Mouse (Mus musculus): ENCODE data around the gene Cd160. TPM values are rescaled to one million over a fixed set of nuclear protein-coding genes. Genes with fewer than 3 reads are reported as not detected.

Gene Cd160
- polyA plus RNA-seq (2014; fragmentation: Illumina TruSeq; extraction: RNeasy Lipid Tissue Mini Kit (QIAGEN cat#74804); ENCODE audit: low read depth, low replicate concordance), result 0.48 TPM

DNA sequence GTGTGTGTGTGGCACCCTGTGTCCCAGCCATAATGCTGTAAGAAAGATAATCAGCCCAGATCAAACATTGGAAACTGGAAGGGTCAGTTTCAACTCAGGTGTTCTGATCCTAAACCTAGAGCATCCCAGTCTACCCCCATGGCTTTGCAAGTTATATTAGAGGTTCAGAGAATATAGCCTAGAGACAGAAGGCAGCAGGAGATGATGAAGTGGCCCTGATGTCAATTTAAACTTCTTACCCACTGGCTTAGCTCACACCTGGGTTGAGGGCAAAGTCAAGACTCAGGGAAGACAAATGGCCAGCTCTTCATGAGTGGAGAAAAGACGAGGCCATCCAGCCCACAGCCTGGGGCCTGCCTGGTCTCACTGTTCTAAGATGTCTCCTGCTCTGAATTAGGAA lies at the start of gene Cd160, which contains the start of gene Pdzk1:
TSS of gene Cd160 (minus strand) at position 368 of the 400 bp plus-strand sequence.
TSS of gene Pdzk1 (plus strand) at position 301 of the 400 bp plus-strand sequence.

Other genes with a start within 250 kb of the Cd160 start
- gene Polr3gl, start 235.2 kb downstream of the Cd160 start, polyA plus RNA-seq (2014; fragmentation: Illumina TruSeq; extraction: RNeasy Lipid Tissue Mini Kit (QIAGEN cat#74804); ENCODE audit: low read depth, low replicate concordance), result 22.8 TPM
- gene Ankrd34a, start 232.7 kb downstream of the Cd160 start, polyA plus RNA-seq (2014; fragmentation: Illumina TruSeq; extraction: RNeasy Lipid Tissue Mini Kit (QIAGEN cat#74804); ENCODE audit: low read depth, low replicate concordance), result not detected
- gene Lix1l, start 228.2 kb downstream of the Cd160 start, polyA plus RNA-seq (2014; fragmentation: Illumina TruSeq; extraction: RNeasy Lipid Tissue Mini Kit (QIAGEN cat#74804); ENCODE audit: low read depth, low replicate concordance), result 3.8 TPM
- 21.6 TPM for gene Rbm8a, start 199.4 kb downstream of the Cd160 start, polyA plus RNA-seq (2014; fragmentation: Illumina TruSeq; extraction: RNeasy Lipid Tissue Mini Kit (QIAGEN cat#74804); ENCODE audit: low read depth, low replicate concordance)
- gene Pex11b, start 194.0 kb downstream of the Cd160 start, polyA plus RNA-seq (2014; fragmentation: Illumina TruSeq; extraction: RNeasy Lipid Tissue Mini Kit (QIAGEN cat#74804); ENCODE audit: low read depth, low replicate concordance), result 14.7 TPM
- gene Gm42957, start 193.9 kb downstream of the Cd160 start, polyA plus RNA-seq (2014; fragmentation: Illumina TruSeq; extraction: RNeasy Lipid Tissue Mini Kit (QIAGEN cat#74804); ENCODE audit: low read depth, low replicate concordance), result not detected
- gene Itga10, start 183.8 kb downstream of the Cd160 start, polyA plus RNA-seq (2014; fragmentation: Illumina TruSeq; extraction: RNeasy Lipid Tissue Mini Kit (QIAGEN cat#74804); ENCODE audit: low read depth, low replicate concordance), result 0.26 TPM
- gene Ankrd35, start 159.2 kb downstream of the Cd160 start, polyA plus RNA-seq (2014; fragmentation: Illumina TruSeq; extraction: RNeasy Lipid Tissue Mini Kit (QIAGEN cat#74804); ENCODE audit: low read depth, low replicate concordance), result not detected
- 2.7 TPM for gene Pias3, start 133.0 kb downstream of the Cd160 start, polyA plus RNA-seq (2014; fragmentation: Illumina TruSeq; extraction: RNeasy Lipid Tissue Mini Kit (QIAGEN cat#74804); ENCODE audit: low read depth, low replicate concordance)
- not detected for gene Nudt17, start 120.8 kb downstream of the Cd160 start, polyA plus RNA-seq (2014; fragmentation: Illumina TruSeq; extraction: RNeasy Lipid Tissue Mini Kit (QIAGEN cat#74804); ENCODE audit: low read depth, low replicate concordance)
- gene Polr3c, start 101.7 kb downstream of the Cd160 start, polyA plus RNA-seq (2014; fragmentation: Illumina TruSeq; extraction: RNeasy Lipid Tissue Mini Kit (QIAGEN cat#74804); ENCODE audit: low read depth, low replicate concordance), result 11.7 TPM
- gene Rnf115, start 101.7 kb downstream of the Cd160 start, polyA plus RNA-seq (2014; fragmentation: Illumina TruSeq; extraction: RNeasy Lipid Tissue Mini Kit (QIAGEN cat#74804); ENCODE audit: low read depth, low replicate concordance), result 65.2 TPM
- gene Pdzk1, start 67 bp downstream of the Cd160 start, polyA plus RNA-seq (2014; fragmentation: Illumina TruSeq; extraction: RNeasy Lipid Tissue Mini Kit (QIAGEN cat#74804); ENCODE audit: low read depth, low replicate concordance), result 28.7 TPM
- 0.32 TPM for gene Gja5, start 75.3 kb upstream of the Cd160 start, polyA plus RNA-seq (2014; fragmentation: Illumina TruSeq; extraction: RNeasy Lipid Tissue Mini Kit (QIAGEN cat#74804); ENCODE audit: low read depth, low replicate concordance)
- gene Gpr89, start 76.0 kb upstream of the Cd160 start, polyA plus RNA-seq (2014; fragmentation: Illumina TruSeq; extraction: RNeasy Lipid Tissue Mini Kit (QIAGEN cat#74804); ENCODE audit: low read depth, low replicate concordance), result 11.7 TPM
- gene Gja8, start 96.7 kb upstream of the Cd160 start, polyA plus RNA-seq (2014; fragmentation: Illumina TruSeq; extraction: RNeasy Lipid Tissue Mini Kit (QIAGEN cat#74804); ENCODE audit: low read depth, low replicate concordance), result not detected